Mouse (Mus musculus): ENCODE data around the gene 4921504E06Rik. TPM values are rescaled to one million over a fixed set of nuclear protein-coding genes. Genes with fewer than 3 reads are reported as not detected.

The 4921504E06Rik gene
- polyA plus RNA-seq, 1 experiment: not detected

DNA sequence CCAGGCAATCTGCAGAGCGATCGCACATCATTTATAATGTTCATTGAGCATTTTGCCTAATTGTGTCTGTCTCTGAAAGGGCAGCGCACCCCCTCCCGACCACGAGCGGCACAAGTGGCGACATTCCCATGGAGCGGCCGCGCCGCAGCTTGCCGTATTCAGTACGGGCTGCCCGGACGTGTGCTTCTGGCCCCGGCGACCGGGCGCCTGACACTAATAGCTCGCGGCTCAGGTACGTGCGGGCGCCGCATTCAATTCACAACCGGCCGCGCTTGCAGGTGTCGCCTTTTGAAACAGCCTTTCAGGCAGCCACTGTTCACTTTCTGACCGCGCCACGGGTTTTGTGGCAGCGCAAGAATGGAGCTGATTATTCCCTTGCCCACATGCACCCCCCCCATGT is 123.0 kb downstream of the 4921504E06Rik start:
- WGBS: 4% methylated on average over 33 of the region's 33 CpGs
- no peak for DNase-seq
- no peak for TF ChIP-seq CTCF (IDR thresholded peaks at IDR 0.05; ENCODE audit: borderline replicate concordance, control insufficient read depth, extremely low read depth, insufficient read depth, low read length, poor library complexity)
- no peak for TF ChIP-seq POLR2A (IDR thresholded peaks at IDR 0.05; ENCODE audit: control insufficient read depth, extremely low read depth, insufficient read depth, low read length, poor library complexity)
- Histone ChIP-seq H3K4me3 (ENCODE audit: control insufficient read depth, insufficient read depth, low read length) (no peak overlapping the region), H3K27ac (ENCODE audit: control insufficient read depth, insufficient read depth, low read length) (no peak overlapping the region), H3K36me3 (ENCODE audit: control insufficient read depth, insufficient read depth, low read length) (no peaks in the 10 kb centered on the region), H3K27me3 (ENCODE audit: control insufficient read depth, insufficient read depth, low read length) (peaks cover 5% of the 10 kb centered on the region; the same call in 1 of the 2 replicates), H3K4me1 (replicated peaks; ENCODE audit: control insufficient read depth, insufficient read depth, low read length) (no peaks in the 10 kb centered on the region)

- Histone ChIP-seq H3K36me3 (ENCODE audit: control insufficient read depth, insufficient read depth, low read length) (no peaks in the 10 kb centered on the region), H3K27ac (ENCODE audit: control insufficient read depth, insufficient read depth, low read length) (no peak overlapping the region), H3K27me3 (ENCODE audit: control insufficient read depth, insufficient read depth, low read length) (peaks cover 5% of the 10 kb centered on the region; the same call in 1 of the 2 replicates), H3K4me3 (ENCODE audit: control insufficient read depth, insufficient read depth, low read length) (no peak overlapping the region), H3K4me1 (replicated peaks; ENCODE audit: control insufficient read depth, insufficient read depth, low read length) (no peaks in the 10 kb centered on the region)
- TF ChIP-seq POLR2A (IDR thresholded peaks at IDR 0.05; ENCODE audit: control insufficient read depth, extremely low read depth, insufficient read depth, low read length, poor library complexity) (no peak), CTCF (IDR thresholded peaks at IDR 0.05; ENCODE audit: borderline replicate concordance, control insufficient read depth, extremely low read depth, insufficient read depth, low read length, poor library complexity) (no peak)
- DNase-seq: no peak
- 12% methylated on average over 31 of the region's 31 CpGs for WGBS
Observed at GRCm38 (mm10) chr2:19429691-19430690, 123.7 kb downstream of the 4921504E06Rik start.

DNA sequence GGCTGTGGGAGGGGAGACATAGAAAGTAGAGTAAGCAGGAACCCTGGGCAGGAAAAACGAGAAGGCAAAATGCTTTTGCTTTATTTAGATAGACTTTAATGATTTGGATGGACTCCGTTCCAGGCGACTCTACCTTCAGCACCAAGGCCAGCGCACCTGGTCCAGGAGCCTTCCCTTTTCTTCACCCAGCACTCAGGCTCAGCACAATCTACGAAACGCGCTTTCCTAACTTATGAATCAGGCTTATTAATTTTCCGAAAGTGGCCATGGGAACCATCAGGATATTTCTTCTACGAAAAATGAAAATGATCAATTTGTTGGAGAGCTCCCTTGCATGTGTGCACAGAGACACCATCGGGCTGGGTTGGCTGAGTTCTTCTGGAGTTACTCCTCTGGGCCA is 124.7 kb downstream of the 4921504E06Rik start:
- Histone ChIP-seq H3K4me3 (ENCODE audit: control insufficient read depth, insufficient read depth, low read length) (no peak overlapping the region), H3K27ac (ENCODE audit: control insufficient read depth, insufficient read depth, low read length) (no peak overlapping the region), H3K36me3 (ENCODE audit: control insufficient read depth, insufficient read depth, low read length) (no peaks in the 10 kb centered on the region), H3K27me3 (ENCODE audit: control insufficient read depth, insufficient read depth, low read length) (peaks cover 5% of the 10 kb centered on the region; the same call in 1 of the 2 replicates), H3K4me1 (replicated peaks; ENCODE audit: control insufficient read depth, insufficient read depth, low read length) (no peaks in the 10 kb centered on the region)
- no peak for TF ChIP-seq CTCF (IDR thresholded peaks at IDR 0.05; ENCODE audit: borderline replicate concordance, control insufficient read depth, extremely low read depth, insufficient read depth, low read length, poor library complexity)
- no peak for TF ChIP-seq POLR2A (IDR thresholded peaks at IDR 0.05; ENCODE audit: control insufficient read depth, extremely low read depth, insufficient read depth, low read length, poor library complexity)
- WGBS: 9% methylated on average over 10 of the region's 10 CpGs
- peak; percentile 21 for DNase-seq

DNA sequence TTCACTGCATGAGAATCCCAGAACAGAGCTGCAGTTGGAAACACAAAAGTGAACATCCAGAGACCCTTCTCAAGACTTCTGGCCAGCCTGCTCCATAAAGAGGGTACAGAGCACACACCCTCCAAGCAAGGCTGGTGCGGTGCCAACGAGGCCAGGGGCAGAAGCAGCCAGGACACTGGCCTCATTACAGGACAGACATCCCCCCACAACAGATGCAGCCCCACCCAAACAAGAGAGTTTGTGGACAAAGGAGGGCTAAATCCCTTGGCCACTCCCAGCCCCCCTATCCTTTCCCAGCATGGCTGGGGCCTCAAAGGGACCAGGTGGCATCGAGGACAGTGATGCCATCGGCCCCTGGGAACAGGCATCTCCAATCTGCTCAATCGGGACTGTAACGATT is 130.6 kb downstream of the 4921504E06Rik start:
- WGBS: 80% methylated on average over 6 of the region's 6 CpGs
- H3K27ac ChIP-seq (ENCODE audit: control insufficient read depth, insufficient read depth, low read length): no peak overlapping the region
- no peaks in the 10 kb centered on the region for H3K4me1 ChIP-seq (replicated peaks; ENCODE audit: control insufficient read depth, insufficient read depth, low read length)
- H3K36me3 ChIP-seq (ENCODE audit: control insufficient read depth, insufficient read depth, low read length): no peaks in the 10 kb centered on the region
- DNase-seq: no peak
- no peak overlapping the region for H3K4me3 ChIP-seq (ENCODE audit: control insufficient read depth, insufficient read depth, low read length)
- H3K27me3 ChIP-seq (ENCODE audit: control insufficient read depth, insufficient read depth, low read length): no peaks in the 10 kb centered on the region
- TF ChIP-seq POLR2A (IDR thresholded peaks at IDR 0.05; ENCODE audit: control insufficient read depth, extremely low read depth, insufficient read depth, low read length, poor library complexity) (no peak), CTCF (IDR thresholded peaks at IDR 0.05; ENCODE audit: borderline replicate concordance, control insufficient read depth, extremely low read depth, insufficient read depth, low read length, poor library complexity) (no peak)

DNA sequence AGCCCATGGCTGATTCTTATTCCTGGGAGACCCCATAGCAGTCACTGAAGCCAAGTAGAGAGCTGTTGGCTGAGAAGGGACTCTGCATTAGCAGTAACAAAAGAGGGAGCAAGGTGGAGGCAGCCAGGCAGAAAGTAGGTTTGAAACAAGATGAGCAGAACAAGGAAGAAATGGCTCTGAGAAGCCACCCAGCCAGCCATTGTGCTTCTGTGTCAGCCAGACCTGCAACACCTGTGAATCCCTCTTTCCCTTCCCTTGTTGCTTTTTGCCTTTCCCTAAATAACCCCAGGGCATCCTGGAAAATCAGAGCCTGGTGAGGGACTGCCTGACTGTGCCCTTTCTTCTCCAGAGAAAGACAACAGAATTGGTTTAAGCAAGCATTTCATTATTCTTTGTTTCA is 131.5 kb downstream of the 4921504E06Rik start:
- TF ChIP-seq CTCF (IDR thresholded peaks at IDR 0.05; ENCODE audit: borderline replicate concordance, control insufficient read depth, extremely low read depth, insufficient read depth, low read length, poor library complexity) (no peak), POLR2A (IDR thresholded peaks at IDR 0.05; ENCODE audit: control insufficient read depth, extremely low read depth, insufficient read depth, low read length, poor library complexity) (no peak)
- Histone ChIP-seq H3K36me3 (ENCODE audit: control insufficient read depth, insufficient read depth, low read length) (no peaks in the 10 kb centered on the region), H3K4me3 (ENCODE audit: control insufficient read depth, insufficient read depth, low read length) (no peak overlapping the region), H3K4me1 (replicated peaks; ENCODE audit: control insufficient read depth, insufficient read depth, low read length) (no peaks in the 10 kb centered on the region), H3K27me3 (ENCODE audit: control insufficient read depth, insufficient read depth, low read length) (no peaks in the 10 kb centered on the region), H3K27ac (ENCODE audit: control insufficient read depth, insufficient read depth, low read length) (no peak overlapping the region)
- DNase-seq: no peak

- TF ChIP-seq CTCF (IDR thresholded peaks at IDR 0.05; ENCODE audit: borderline replicate concordance, control insufficient read depth, extremely low read depth, insufficient read depth, low read length, poor library complexity): no peak
- no peak for TF ChIP-seq POLR2A (IDR thresholded peaks at IDR 0.05; ENCODE audit: control insufficient read depth, extremely low read depth, insufficient read depth, low read length, poor library complexity)
- DNase-seq: no peak
- no peak overlapping the region for H3K27ac ChIP-seq (ENCODE audit: control insufficient read depth, insufficient read depth, low read length)
Observed at GRCm38 (mm10) chr2:19419686-19420345, 133.9 kb downstream of the 4921504E06Rik start.

More at GRCm38 (mm10) chr2:19419686-19420345, 133.9 kb downstream of the 4921504E06Rik start:
- no peaks in the 10 kb centered on the region for H3K36me3 ChIP-seq (ENCODE audit: control insufficient read depth, insufficient read depth, low read length)
- H3K27me3 ChIP-seq (ENCODE audit: control insufficient read depth, insufficient read depth, low read length): no peaks in the 10 kb centered on the region
- no peak overlapping the region for H3K4me3 ChIP-seq (ENCODE audit: control insufficient read depth, insufficient read depth, low read length)
- no peaks in the 10 kb centered on the region for H3K4me1 ChIP-seq (replicated peaks; ENCODE audit: control insufficient read depth, insufficient read depth, low read length)
- WGBS: 70% methylated on average over 1 of the region's 1 CpGs
